Mouse (Mus musculus) E14TG2a.4 (cell line): ENCODE measurements around the gene Hist1h2ae.

Experiments used
- H3K27me3 ChIP-seq: 2 replicates; pipeline ENCODE4 v1.6.1; 2014; ENCODE audit warnings: low read length, control low read depth; ENCODE audit not compliant: insufficient read depth
- H3K36me3 ChIP-seq: 2 replicates; pipeline ENCODE4 v1.6.1; 2014; ENCODE audit warnings: low read length, control low read depth; ENCODE audit not compliant: insufficient read depth
- H3K4me1 ChIP-seq: replicated peaks from 2 replicates; pipeline ENCODE4 v1.6.1; 2014; ENCODE audit warnings: low read depth, low read length, control low read depth
- H3K4me3 ChIP-seq: replicated peaks from 2 replicates; pipeline ENCODE4 v1.5.1; 2014; ENCODE audit warnings: mild to moderate bottlenecking, low read length
- H3K9me3 ChIP-seq: 2 replicates; pipeline ENCODE4 v1.6.1; 2014; ENCODE audit warnings: low read length, control low read depth
- CTCF ChIP-seq: conservative IDR thresholded peaks from 2 replicates; pipeline ENCODE4 v1.5.1; 2014; ENCODE audit warnings: low read length
- NANOG ChIP-seq: IDR thresholded peaks from 2 replicates; pipeline ENCODE4 v1.6.1; 2014; ENCODE audit warnings: borderline replicate concordance, low read length, mixed read lengths
- POU5F1 ChIP-seq: IDR thresholded peaks from 2 replicates; pipeline ENCODE4 v1.6.1; 2014; ENCODE audit warnings: low read length, borderline replicate concordance

The Hist1h2ae gene

DNA sequence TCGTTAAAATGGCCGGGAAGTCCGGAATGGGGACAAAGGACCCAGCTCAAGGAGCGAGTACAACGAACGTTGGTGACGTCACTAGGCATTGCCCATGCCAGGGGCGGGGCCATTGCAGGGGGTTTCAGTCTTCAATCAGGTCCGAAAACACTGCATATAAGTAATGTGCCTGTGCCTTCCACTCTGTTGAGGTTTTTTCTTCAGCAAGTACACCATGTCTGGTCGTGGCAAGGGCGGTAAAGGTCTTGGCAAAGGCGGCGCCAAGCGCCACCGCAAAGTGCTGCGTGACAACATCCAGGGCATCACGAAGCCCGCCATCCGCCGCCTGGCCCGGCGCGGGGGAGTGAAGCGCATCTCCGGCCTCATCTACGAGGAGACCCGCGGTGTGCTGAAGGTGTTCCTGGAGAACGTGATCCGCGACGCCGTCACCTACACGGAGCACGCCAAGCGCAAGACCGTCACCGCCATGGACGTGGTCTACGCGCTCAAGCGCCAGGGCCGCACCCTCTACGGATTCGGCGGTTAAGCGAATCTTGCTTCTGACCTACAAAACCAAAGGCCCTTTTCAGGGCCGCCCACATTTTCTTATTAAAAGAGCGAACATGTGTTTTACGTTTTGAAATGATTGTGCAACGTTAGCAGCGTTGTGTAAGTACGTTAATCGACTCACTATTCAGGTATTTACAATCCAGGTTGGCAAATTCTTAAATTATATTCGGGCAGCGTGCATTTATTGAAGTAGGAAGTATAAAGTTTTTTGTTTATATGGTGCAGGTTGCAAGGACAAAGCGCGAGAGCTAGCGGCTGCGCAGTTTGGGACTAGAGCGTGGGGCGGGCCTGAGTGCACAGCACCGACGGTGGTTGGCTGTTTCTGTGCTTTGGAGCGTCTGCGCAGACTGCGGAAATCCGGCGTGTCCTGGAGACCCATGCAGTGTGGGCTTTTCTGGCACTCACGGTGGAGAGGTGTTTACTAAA, 39.8 kb downstream of the Hist1h2ae start, which contains the start of gene Hist1h4h:
Gene Hist1h4h (plus strand): TSS at position 150 of the 975 bp plus-strand sequence.
- TF ChIP-seq NANOG = no peak
- no peak for TF ChIP-seq POU5F1
- TF ChIP-seq CTCF = no peak
- Histone ChIP-seq H3K36me3 (no peaks in the 10 kb centered on the region), H3K9me3 (no peaks in the 10 kb centered on the region), H3K4me1 (peaks cover 29% of the 10 kb centered on the region), H3K27me3 (no peaks in the 10 kb centered on the region), H3K4me3 (peak within 1 kb of the TSS; percentile 83)

DNA sequence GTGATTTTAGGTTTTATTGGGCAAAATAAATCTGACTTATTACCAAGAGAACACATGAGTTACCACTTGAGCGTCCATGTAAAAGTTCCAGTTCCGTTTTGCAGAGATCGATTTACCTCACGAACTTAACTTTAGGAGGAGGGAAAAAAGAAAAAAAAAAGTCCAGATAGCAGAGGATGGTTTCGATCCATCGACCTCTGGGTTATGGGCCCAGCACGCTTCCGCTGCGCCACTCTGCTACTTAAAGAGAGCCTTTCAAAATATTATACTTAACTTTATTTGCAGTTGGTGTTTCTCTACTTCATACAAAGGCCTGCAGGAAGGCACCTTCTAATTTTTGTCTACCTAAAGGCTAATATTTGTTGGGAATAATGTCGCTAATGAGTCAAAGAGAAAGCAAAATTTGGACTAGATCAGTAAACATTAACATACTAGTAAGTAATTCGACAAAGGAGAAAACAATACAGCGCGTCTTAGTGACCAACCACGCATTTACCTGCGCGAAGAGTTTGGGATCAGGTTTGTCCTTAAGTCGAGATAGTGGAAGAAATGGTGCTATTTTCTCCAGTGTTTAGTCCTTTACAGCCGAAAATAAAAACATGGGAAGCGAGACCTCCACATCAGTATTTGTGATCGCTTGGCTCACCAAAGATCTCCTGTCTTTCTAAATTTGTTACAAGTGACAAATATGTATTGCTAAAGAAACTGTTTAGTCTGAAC, 40.7 kb downstream of the Hist1h2ae start:
- H3K4me3 ChIP-seq = peak overlapping the region; percentile 83
- no peaks in the 10 kb centered on the region for H3K36me3 ChIP-seq
- H3K9me3 ChIP-seq = no peaks in the 10 kb centered on the region
- H3K27me3 ChIP-seq = no peaks in the 10 kb centered on the region
- peaks cover 34% of the 10 kb centered on the region for H3K4me1 ChIP-seq
- no peak for TF ChIP-seq POU5F1
- no peak for TF ChIP-seq NANOG
- no peak for TF ChIP-seq CTCF

DNA sequence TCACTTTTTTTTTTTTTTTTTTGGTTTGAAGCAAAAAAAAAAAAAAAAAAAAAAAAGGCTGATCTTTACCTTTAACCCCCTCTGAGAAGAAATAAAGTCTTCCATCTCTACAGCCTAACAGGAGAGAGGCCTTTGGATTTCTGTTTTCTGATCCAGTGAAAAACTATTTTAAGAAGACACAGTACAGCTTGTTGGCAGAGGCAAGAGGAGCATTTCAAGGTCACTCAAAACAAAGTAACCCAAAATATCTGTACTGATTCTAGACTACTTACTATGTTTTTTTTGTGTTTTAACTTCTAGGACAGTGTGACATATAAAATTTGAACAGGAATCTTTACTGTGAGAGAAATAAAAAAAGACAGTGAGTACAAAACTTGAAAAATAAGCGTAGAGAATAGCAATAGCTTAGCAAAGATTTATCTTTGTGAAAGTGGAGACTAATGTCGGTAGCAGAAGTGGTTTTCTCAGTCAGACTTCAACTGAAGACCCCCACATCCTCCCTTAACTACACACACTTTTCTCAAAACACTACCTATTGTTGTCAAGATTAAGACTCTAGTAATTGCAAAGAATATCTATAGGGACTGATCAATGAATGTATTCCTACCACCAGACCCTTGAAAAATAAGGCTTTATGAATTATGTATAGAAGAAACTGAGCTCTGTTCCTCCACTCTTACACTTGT, 41.4 kb downstream of the Hist1h2ae start:
- Histone ChIP-seq H3K27me3 (no peaks in the 10 kb centered on the region), H3K4me3 (peak overlapping the region; percentile 83), H3K36me3 (no peaks in the 10 kb centered on the region), H3K9me3 (no peaks in the 10 kb centered on the region), H3K4me1 (peaks cover 39% of the 10 kb centered on the region)
- TF ChIP-seq POU5F1 (no peak), NANOG (no peak), CTCF (no peak)

DNA sequence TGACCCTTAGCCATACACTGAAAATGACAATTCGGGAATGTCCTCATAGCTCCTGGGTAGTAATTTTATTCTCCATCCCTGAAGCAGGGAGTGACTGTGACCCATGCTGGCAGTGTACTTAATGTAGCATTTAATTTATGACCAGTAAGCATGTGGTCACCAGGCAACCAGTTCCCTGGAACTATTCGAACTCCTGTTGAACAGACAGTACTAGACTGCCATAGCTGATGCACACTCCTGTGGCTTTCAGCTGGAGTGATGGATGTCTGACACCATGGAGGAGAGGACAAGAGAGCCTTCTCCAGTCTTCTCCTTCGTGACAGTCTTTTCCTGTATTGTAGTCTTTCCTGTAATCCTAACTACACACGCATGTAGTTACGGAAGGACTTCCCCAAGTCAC, 42.0 kb downstream of the Hist1h2ae start:
- TF ChIP-seq CTCF = no peak
- no peak for TF ChIP-seq POU5F1
- no peak for TF ChIP-seq NANOG
- Histone ChIP-seq H3K4me3 (no peak overlapping the region), H3K9me3 (no peaks in the 10 kb centered on the region), H3K36me3 (no peaks in the 10 kb centered on the region), H3K4me1 (peaks cover 39% of the 10 kb centered on the region), H3K27me3 (no peaks in the 10 kb centered on the region)

DNA sequence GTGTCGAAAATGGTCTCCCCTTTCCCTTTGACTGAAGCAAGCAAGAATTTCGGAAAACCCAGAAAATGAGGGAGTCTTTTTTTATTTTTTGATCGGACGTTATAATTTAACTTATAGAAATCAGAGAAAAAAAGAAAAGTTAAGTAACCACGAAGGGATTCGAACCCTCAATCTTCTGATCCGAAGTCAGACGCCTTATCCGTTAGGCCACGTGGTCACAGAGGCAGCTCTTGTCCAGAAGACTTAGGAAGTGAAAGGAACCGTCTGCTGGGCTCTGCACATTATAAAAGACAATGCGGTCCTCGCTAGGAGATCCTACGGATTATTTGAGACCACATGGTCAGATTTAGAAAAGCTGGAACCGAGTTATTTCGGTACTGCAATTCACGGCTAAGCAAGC, 44.7 kb downstream of the Hist1h2ae start:
- Histone ChIP-seq H3K27me3 (no peaks in the 10 kb centered on the region), H3K9me3 (no peaks in the 10 kb centered on the region), H3K36me3 (no peaks in the 10 kb centered on the region), H3K4me3 (peak overlapping the region; percentile 80), H3K4me1 (peaks cover 28% of the 10 kb centered on the region)
- no peak for TF ChIP-seq POU5F1

DNA sequence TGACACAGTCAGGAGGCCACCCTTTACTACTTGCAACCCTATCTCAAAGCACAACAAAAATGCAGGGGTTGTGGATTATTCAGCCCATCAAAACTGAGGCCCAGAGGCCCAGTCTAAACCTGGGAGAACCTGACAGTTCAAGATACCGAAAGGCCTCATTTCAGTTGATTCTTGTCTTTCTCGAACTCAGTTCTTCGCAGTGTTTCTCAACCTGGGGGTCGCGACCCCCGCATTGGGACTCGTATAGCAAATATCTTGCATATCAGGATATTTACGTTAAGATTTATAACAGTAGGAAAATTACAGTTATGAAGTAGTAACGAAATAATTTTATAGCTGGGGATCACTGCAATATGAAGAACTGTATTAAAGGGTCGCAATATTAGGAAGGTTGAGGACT, 45.1 kb downstream of the Hist1h2ae start:
- peak overlapping the region; percentile 80 for H3K4me3 ChIP-seq
- TF ChIP-seq POU5F1 (no peak), NANOG (no peak), CTCF (no peak)
- H3K4me1 ChIP-seq = peaks cover 32% of the 10 kb centered on the region
- H3K9me3 ChIP-seq = no peaks in the 10 kb centered on the region
- no peaks in the 10 kb centered on the region for H3K36me3 ChIP-seq
- no peaks in the 10 kb centered on the region for H3K27me3 ChIP-seq

DNA sequence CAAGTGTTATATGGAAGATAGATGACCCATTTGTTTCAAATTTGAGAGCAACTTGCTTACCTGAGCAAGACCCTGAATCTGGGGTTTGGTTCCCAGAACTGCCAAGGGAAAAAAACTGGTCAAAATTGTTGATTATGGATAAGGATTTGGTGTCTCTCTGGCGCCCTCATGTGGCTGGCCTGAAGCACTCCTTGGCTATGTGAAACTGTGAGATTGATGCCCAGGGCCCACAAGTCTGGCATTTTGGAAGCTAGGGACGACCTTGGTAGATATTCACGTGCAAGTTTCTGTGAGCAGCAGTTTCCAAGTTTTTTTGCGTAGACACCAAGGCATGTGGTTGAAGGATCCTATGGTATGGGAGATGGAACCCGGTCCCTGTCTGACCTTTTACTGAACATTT, 46.4 kb downstream of the Hist1h2ae start:
- H3K4me1 ChIP-seq = peaks cover 41% of the 10 kb centered on the region
- H3K9me3 ChIP-seq = no peaks in the 10 kb centered on the region
- TF ChIP-seq NANOG = no peak
- TF ChIP-seq POU5F1 = no peak
- peak; percentile 91 for TF ChIP-seq CTCF
- H3K4me3 ChIP-seq = no peak overlapping the region
- H3K36me3 ChIP-seq = no peaks in the 10 kb centered on the region
- no peaks in the 10 kb centered on the region for H3K27me3 ChIP-seq

DNA sequence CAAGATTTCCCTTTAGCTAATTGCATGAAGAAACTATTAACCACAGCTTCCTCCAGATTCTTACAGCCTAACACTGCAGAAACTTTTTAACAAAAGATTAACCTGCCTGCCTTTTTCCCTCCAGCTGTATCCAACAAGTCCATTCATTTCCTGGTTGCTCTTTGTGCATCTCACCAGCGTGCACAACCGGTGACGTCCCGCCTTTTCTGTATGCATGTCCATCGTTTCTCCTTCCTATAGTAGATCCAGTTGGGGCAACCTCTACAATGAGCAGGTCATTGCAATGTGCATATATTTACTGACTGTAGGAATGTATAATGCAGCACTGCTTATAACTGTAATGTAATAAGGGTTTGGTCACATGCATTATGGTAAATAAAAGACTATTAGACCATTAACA, 47.0 kb downstream of the Hist1h2ae start:
- H3K9me3 ChIP-seq = no peaks in the 10 kb centered on the region
- H3K27me3 ChIP-seq = no peaks in the 10 kb centered on the region
- no peaks in the 10 kb centered on the region for H3K36me3 ChIP-seq
- H3K4me1 ChIP-seq = peaks cover 42% of the 10 kb centered on the region
- TF ChIP-seq CTCF = no peak
- TF ChIP-seq NANOG = no peak
- TF ChIP-seq POU5F1 = no peak
- H3K4me3 ChIP-seq = no peak overlapping the region
